Mouse (Mus musculus) heart, postnatal 0 days (tissue): ENCODE results near the gene Ephb1.
A peak's percentile ranks its signal among the peaks of the same experiment; 100 is the strongest.

ENCODE experiments used
- CTCF ChIP-seq: IDR thresholded peaks from 2 replicates; pipeline ENCODE4 v1.5.1; 2016; ENCODE audit warnings: antibody characterized with exemption, control low read depth, low read depth
- EP300 ChIP-seq: IDR thresholded peaks from 2 replicates; pipeline ENCODE4 v1.6.1; 2016; ENCODE audit warnings: antibody characterized with exemption, low read depth

DNA sequence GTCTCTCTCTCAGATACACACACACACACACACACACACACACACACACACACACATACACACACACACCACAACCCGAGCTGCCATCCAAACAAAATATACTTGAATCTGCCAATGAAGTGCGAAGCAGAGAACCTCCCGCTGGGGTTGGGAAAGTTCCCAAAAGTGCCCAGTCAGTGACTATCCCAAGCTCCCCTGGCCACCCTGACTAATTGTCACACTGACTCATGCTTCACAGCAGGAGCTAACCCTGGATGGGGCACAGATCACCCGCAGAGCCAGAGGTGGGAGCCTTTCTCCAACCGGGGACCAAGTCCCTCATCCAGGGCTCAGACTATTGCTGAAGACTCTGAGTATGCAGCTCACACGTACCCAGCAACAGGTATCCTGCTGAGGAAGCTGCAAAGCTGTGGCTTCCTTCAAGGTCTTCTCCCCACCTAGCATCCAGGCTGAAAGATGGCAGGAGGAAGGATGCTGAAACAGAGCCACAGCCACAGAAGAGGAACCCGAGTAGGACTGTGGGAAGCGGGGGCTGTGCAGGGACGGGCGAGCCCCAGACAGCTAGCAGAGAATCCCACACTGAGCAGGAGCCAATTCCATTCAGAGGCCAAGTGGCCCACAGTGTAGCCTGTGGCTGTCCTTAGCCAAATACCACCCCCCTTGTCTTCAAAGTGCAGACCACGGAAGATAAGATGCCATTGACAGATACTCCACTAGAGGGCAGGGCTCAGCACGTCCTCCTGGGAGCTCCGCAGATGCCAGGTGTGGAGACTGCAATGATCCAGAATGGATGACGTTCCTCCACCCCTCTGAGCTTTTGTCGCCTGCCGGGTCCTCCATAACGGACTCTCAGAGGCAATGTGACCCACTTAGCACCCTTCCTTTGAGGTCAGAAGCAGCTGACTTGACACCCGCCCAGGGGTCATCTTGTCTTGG, 48.9 kb upstream of the Ephb1 start:
- TF ChIP-seq CTCF (peak; percentile 72), EP300 (no peak)
